Mouse (Mus musculus) gastrocnemius, postnatal 36 days (tissue): Measurements from ENCODE around the gene Ddx39. TPM values are rescaled to one million over a fixed set of nuclear protein-coding genes. Genes with fewer than 3 reads are reported as not detected.
A peak's percentile ranks its signal among the peaks of the same experiment; 100 is the strongest.

Experiments used
- DNase-seq, 2 experiments: peaks; one replicate each; pipeline ENCODE4 v3.0.0; 2022
- intact Hi-C: fragments of 180-260 bp; cut with DNase I; formaldehyde crosslinking; loops from one replicate; pipeline ENCODE4 v1.15.1; 2025
- total RNA-seq, 2 experiments: library from RNA; stranded (reverse); gene quantifications; 2 replicates each; pipeline ENCODE4 v1.2.3; 2021

Ddx39 gene
- total RNA-seq, 2 experiments from 2014 or later = 11.3 to 12.0 TPM

- no peak for DNase-seq
- intact Hi-C loops = no loop called here
Measured at GRCm38 (mm10) chr8:83698291-83698660, 16.7 kb upstream of the Ddx39 start.

- intact Hi-C loops = no loop called here
- DNase-seq = peak; percentile 67 to 71
Measured at GRCm38 (mm10) chr8:83698661-83699453, 16.1 kb upstream of the Ddx39 start, which contains the start of gene Pkn1. Gene Pkn1 (minus strand): TSS chr8:83699179.

- intact Hi-C loops = no loop called here
- no peak for DNase-seq
Measured at GRCm38 (mm10) chr8:83699566-83699965, 15.4 kb upstream of the Ddx39 start.

- intact Hi-C loops = no loop called here
- no peak for DNase-seq
Measured at GRCm38 (mm10) chr8:83700423-83701085, 14.4 kb upstream of the Ddx39 start.

GRCm38 (mm10) chr8:83703426-83703825 is 11.6 kb upstream of the Ddx39 start:
- intact Hi-C loops = no loop called here
- DNase-seq = no peak

GRCm38 (mm10) chr8:83706411-83706810 is 8.6 kb upstream of the Ddx39 start:
- intact Hi-C loops = no loop called here
- no peak for DNase-seq

- no peak for DNase-seq
- intact Hi-C loops = no loop called here
Measured at GRCm38 (mm10) chr8:83707554-83707953, 7.4 kb upstream of the Ddx39 start.

GRCm38 (mm10) chr8:83714676-83715030 is 324 bp upstream of the Ddx39 start:
- intact Hi-C loops = no loop called here
- DNase-seq = no peak

GRCm38 (mm10) chr8:83715771-83716170 is 794 bp downstream of the Ddx39 start:
- intact Hi-C loops = no loop called here
- DNase-seq = no peak

GRCm38 (mm10) chr8:83716563-83716962 is 1.6 kb downstream of the Ddx39 start:
- DNase-seq = no peak
- intact Hi-C loops = no loop called here

GRCm38 (mm10) chr8:83719048-83719447 is 4.1 kb downstream of the Ddx39 start:
- no peak for DNase-seq
- intact Hi-C loops = no loop called here

- intact Hi-C loops = no loop called here
- no peak for DNase-seq
Measured at GRCm38 (mm10) chr8:83719693-83720092, 4.7 kb downstream of the Ddx39 start.

- intact Hi-C loops = no loop called here
- DNase-seq = peak; percentile 44 to 62
Measured at GRCm38 (mm10) chr8:83721405-83722025, 6.5 kb downstream of the Ddx39 start.

- DNase-seq = peak in 1 of 2 experiments; percentile 3
- intact Hi-C loops = no loop called here
Measured at GRCm38 (mm10) chr8:83722631-83723030, 7.7 kb downstream of the Ddx39 start.

- DNase-seq = peak in 1 of 2 experiments; percentile 4
- intact Hi-C loops = no loop called here
Measured at GRCm38 (mm10) chr8:83723447-83724083, 8.6 kb downstream of the Ddx39 start.

GRCm38 (mm10) chr8:83724697-83725482 is 9.9 kb downstream of the Ddx39 start:
- DNase-seq = peak; percentile 71 to 79
- intact Hi-C loops = loop anchor here (1.0 kb wide), 1 partner anchor 168 kb away; no protein-coding TSS in a partner anchor

GRCm38 (mm10) chr8:83725521-83726102 is 10.6 kb downstream of the Ddx39 start:
- intact Hi-C loops = loop anchor here (1.0 kb wide), 1 partner anchor 168 kb away; no protein-coding TSS in a partner anchor
- DNase-seq = peak in 1 of 2 experiments; percentile 2

GRCm38 (mm10) chr8:83729009-83729807 is 14.2 kb downstream of the Ddx39 start:
- intact Hi-C loops = no loop called here
- peak in 1 of 2 experiments; percentile 9 for DNase-seq

GRCm38 (mm10) chr8:83731906-83732305 is 16.9 kb downstream of the Ddx39 start:
- no peak for DNase-seq
- intact Hi-C loops = no loop called here
